Mouse (Mus musculus): ENCODE measurements around the gene Thtpa.

Gene Thtpa

DNA sequence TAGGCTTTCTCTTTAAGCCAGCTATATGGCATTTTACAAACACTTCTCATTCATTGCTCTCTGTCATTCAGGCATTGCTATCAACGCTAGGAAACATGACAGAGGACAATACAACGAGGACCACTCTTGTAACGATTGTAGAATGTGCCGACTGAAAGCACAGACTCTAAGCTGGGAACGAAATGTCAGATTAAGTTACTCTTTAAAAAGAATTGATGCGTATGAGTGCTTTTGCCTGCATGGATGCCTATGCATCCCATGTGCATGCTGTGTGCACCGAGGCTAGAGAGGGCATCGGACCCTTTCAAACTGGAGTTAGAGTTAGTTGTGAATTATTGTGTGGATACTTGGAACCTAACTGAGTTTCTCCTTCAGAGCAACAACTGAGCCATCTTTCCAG is 41.1 kb downstream of the Thtpa start:
- DNase-seq (ENCODE audit: extremely low spot score, low read depth, low spot score) = no peak

DNA sequence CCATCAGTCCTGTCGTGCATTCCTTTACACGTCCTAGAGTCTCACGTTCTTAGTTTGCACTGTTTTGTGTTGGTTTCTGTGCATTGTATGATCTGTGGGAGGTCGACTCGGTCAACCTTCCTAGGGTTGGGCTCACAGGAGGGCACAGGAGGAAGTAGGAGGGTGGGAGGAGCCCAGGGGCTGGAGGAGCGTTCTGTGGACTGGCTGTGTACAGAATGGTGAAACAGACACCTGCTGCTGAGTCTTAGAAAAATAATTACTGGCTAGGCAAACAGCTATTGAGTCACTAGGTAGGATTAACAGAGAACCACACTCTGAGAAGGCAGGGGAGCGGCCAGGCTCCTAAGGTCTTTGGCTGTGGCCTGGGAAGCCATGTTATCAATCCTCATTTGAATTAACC is 44.7 kb downstream of the Thtpa start:
- DNase-seq (ENCODE audit: extremely low spot score, low read depth, low spot score) = no peak

DNA sequence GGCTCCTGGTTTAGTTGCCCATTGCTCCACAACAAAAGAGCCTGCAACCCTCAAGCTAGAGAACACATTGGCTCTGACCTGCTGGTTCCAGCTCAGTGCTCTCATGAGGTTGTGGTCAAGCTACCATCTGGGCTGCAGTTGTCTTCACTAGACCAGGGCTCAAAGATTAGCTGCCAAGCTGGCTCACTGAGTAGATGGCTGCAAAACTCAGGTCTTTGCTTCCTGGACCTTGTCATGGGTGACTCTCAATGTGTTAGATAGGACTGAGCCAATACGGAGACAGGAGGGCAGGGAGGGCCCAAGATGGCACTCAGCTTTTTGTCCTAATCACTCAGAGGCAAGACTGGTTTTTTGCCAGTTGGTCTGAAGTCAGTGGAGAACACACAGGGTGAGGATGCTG is 51.7 kb downstream of the Thtpa start:
- no peak for DNase-seq (ENCODE audit: extremely low spot score, low read depth, low spot score)

DNA sequence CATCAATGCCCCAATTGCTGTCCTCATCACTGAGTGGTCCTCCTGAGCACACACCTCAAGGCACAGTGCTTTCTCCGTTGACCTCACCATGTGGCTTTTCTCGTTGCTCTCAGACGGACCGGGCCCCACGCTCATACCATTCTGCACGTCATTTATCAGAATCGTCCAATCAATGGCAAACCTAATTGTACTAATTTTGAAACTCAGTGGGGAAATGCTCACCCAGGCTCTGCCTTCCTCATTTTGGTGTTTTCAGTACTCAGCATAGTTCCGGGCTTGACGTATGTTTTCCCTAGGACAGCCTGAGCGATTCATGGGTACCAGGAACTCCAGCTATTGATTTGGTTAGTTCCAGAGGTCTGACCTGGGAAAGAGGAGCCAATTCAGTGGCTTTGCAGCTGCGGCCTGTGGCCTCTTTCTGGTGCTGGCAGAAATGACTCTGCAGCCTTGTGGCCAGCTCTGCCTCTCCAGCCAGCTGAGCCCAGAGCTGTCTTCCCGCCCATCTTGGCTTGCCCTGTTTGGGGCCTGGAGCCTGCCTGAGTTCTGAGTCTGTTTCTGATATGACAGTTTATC is 52.3 kb downstream of the Thtpa start:
- no peak for DNase-seq (ENCODE audit: extremely low spot score, low read depth, low spot score)

DNA sequence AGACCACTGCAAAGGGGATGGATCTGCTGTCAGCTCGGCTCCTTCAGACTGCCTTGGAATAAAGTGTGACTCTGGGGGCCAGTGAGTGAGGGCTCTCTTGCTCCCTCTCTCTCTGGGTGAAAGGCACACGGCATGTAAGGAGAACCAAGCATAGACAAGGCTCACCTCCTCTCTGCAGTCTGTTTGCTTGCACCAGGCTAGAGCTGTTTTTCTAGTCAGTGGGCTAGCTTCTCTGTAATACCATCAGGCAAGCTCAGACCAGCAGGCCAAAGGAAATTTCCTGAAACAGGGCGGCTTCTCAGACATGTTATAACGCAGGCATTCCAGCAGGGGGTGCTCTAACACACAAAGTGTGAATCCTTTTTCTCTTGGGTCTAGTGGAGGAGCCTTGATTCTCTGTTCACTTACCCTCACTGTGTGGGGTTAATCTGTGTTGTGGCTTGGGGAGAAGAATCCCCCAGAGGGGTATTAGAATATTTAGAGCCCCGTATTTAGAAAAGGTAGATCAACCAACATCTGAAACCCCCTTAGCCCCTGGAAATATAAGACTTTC is 53.9 kb downstream of the Thtpa start:
- peak; percentile 22 for DNase-seq (ENCODE audit: extremely low spot score, low read depth, low spot score)

All from hindlimb bud, embryonic 11.5 days (tissue).